Mouse (Mus musculus) thymus, postnatal 0 days (tissue): Measurements from ENCODE around the gene Cdh26. TPM values are rescaled to one million over a fixed set of nuclear protein-coding genes. Genes with fewer than 3 reads are reported as not detected.

Source experiments
- DNase-seq: peaks from one replicate; pipeline ENCODE4 v3.0.0-alpha.2; 2015; ENCODE audit warnings: low spot score
- polyA plus RNA-seq: library from polyadenylated mRNA; unstranded; fragments of >200 nt; fragmentation: Nextera tagmentation; extraction: Ambion mirVana; gene quantifications from 2 replicates; pipeline ENCODE4 v1.2.1, GENCODE M21; 2015

Cdh26 gene
- polyA plus RNA-seq, 1 experiment from 2014 or later: 0.16 TPM

GRCm38 (mm10) chr2:178507379-178508014 is 77.2 kb downstream of the Cdh26 start:
- DNase-seq: peak; percentile 55

GRCm38 (mm10) chr2:178508279-178508678 is 77.9 kb downstream of the Cdh26 start:
- DNase-seq: no peak

GRCm38 (mm10) chr2:178513043-178513442 is 82.7 kb downstream of the Cdh26 start:
- DNase-seq: no peak

- no peak for DNase-seq
These were observed 83.3 kb downstream of the Cdh26 start for GRCm38 (mm10) chr2:178513636-178514071.

GRCm38 (mm10) chr2:178516421-178516820 is 86.1 kb downstream of the Cdh26 start:
- no peak for DNase-seq

- DNase-seq: no peak
These were observed 86.6 kb downstream of the Cdh26 start for GRCm38 (mm10) chr2:178516941-178517340.

- DNase-seq: no peak
These were observed 89.0 kb downstream of the Cdh26 start for GRCm38 (mm10) chr2:178519321-178519720.

- DNase-seq: no peak
These were observed 89.9 kb downstream of the Cdh26 start for GRCm38 (mm10) chr2:178520216-178520615.

GRCm38 (mm10) chr2:178522331-178522730 is 92.0 kb downstream of the Cdh26 start:
- no peak for DNase-seq

- no peak for DNase-seq
These were observed 92.5 kb downstream of the Cdh26 start for GRCm38 (mm10) chr2:178522786-178523185.

GRCm38 (mm10) chr2:178526776-178527175 is 96.4 kb downstream of the Cdh26 start:
- no peak for DNase-seq

GRCm38 (mm10) chr2:178531226-178531625 is 100.9 kb downstream of the Cdh26 start:
- no peak for DNase-seq

- no peak for DNase-seq
These were observed 106.2 kb downstream of the Cdh26 start for GRCm38 (mm10) chr2:178536574-178536973.

Other genes starting within 250 kb of the Cdh26 start
- gene Sycp2, start 22.8 kb upstream of the Cdh26 start, polyA plus RNA-seq: 0.04 and 0.07 TPM in 2 replicates
- gene Ppp1r3d, start 16.1 kb upstream of the Cdh26 start, polyA plus RNA-seq: 1.0 and 1.3 TPM in 2 replicates
- gene Fam217b, start 16.0 kb upstream of the Cdh26 start, polyA plus RNA-seq: 1.1 and 1.5 TPM in 2 replicates